Mouse (Mus musculus) C2C12 (cell line): ENCODE results near the gene Clpb. TPM values are rescaled to one million over a fixed set of nuclear protein-coding genes. Genes with fewer than 3 reads are reported as not detected.

Source experiments
- H3K27me3 ChIP-seq: one replicate; pipeline ENCODE4 v1.6.1; 2011; ENCODE audit not compliant: control insufficient read depth, insufficient read depth, insufficient read length
- H3K36me3 ChIP-seq: one replicate; pipeline ENCODE4 v1.6.1; 2011; ENCODE audit not compliant: control insufficient read depth, insufficient read depth
- H3K4me3 ChIP-seq: one replicate; pipeline ENCODE4 v1.5.1; 2011; ENCODE audit warnings: mild to moderate bottlenecking, control low read depth; ENCODE audit not compliant: poor library complexity, insufficient read depth, severe bottlenecking
- H3K79me2 ChIP-seq: one replicate; pipeline ENCODE4 v1.6.1; 2011; ENCODE audit not compliant: control insufficient read depth, insufficient read depth
- H3K79me3 ChIP-seq: one replicate; pipeline ENCODE4 v1.6.1; 2011; ENCODE audit warnings: low read depth, control low read depth
- H3ac ChIP-seq: one replicate; pipeline ENCODE3; 2011; ENCODE audit warnings: low read depth; ENCODE audit not compliant: control insufficient read depth, insufficient read length
- CEBPB ChIP-seq: IDR thresholded peaks from one replicate; pipeline ENCODE4 v1.6.1; 2011; ENCODE audit warnings: low read depth, mild to moderate bottlenecking, control low read depth, moderate library complexity
- CTCF ChIP-seq: IDR thresholded peaks from one replicate; pipeline ENCODE4 v1.5.1; 2011; ENCODE audit not compliant: control insufficient read depth, insufficient read depth, insufficient read length
- FOSL1 ChIP-seq: IDR thresholded peaks from one replicate; pipeline ENCODE4 v1.8.0; 2011; ENCODE audit warnings: mild to moderate bottlenecking, low read length; ENCODE audit not compliant: poor library complexity, insufficient read depth, severe bottlenecking
- MAX ChIP-seq: IDR thresholded peaks from one replicate; pipeline ENCODE4 v1.6.1; 2011; ENCODE audit warnings: mild to moderate bottlenecking, control low read depth
- MYOD1 ChIP-seq: IDR thresholded peaks from one replicate; pipeline ENCODE4 v1.6.1; 2011; ENCODE audit warnings: low read depth; ENCODE audit not compliant: control insufficient read depth, insufficient read length
- MYOG ChIP-seq: IDR thresholded peaks from one replicate; pipeline ENCODE4 v1.6.1; 2011; ENCODE audit not compliant: control insufficient read depth, insufficient read length; ENCODE audit errors: extremely low read depth
- USF1 ChIP-seq: IDR thresholded peaks from one replicate; pipeline ENCODE4 v1.6.1; 2011; ENCODE audit warnings: low read depth, mild to moderate bottlenecking, control low read depth, moderate library complexity
- polyA plus RNA-seq: library from polyadenylated mRNA; unstranded; fragments of >200 nt; fragmentation: generic; extraction: Trizol; gene quantifications from one replicate; pipeline ENCODE4 v1.2.1, GENCODE M21; 2012; ENCODE audit warnings: missing spikeins

The Clpb gene
- polyA plus RNA-seq, 1 experiment: 67.3 TPM

GRCm38 (mm10) chr7:101709586-101709985 is 46.2 kb downstream of the Clpb start:
- Histone ChIP-seq H3K27me3 (no peaks in the 10 kb centered on the region), H3K36me3 (no peaks in the 10 kb centered on the region), H3K79me3 (no peaks in the 10 kb centered on the region), H3K4me3 (no peak overlapping the region), H3K79me2 (no peaks in the 10 kb centered on the region), H3ac (no peak overlapping the region)
- no peak for TF ChIP-seq MYOD1
- TF ChIP-seq MYOG: no peak
- TF ChIP-seq CTCF: no peak
- TF ChIP-seq CEBPB: no peak
- TF ChIP-seq FOSL1: no peak
- TF ChIP-seq USF1: no peak
- no peak for TF ChIP-seq MAX

GRCm38 (mm10) chr7:101710236-101710635 is 46.8 kb downstream of the Clpb start:
- Histone ChIP-seq H3K79me3 (no peaks in the 10 kb centered on the region), H3ac (no peak overlapping the region), H3K27me3 (no peaks in the 10 kb centered on the region), H3K36me3 (no peaks in the 10 kb centered on the region), H3K4me3 (no peak overlapping the region), H3K79me2 (no peaks in the 10 kb centered on the region)
- TF ChIP-seq MYOD1 (no peak), MAX (no peak)

GRCm38 (mm10) chr7:101713828-101714400 is 50.5 kb downstream of the Clpb start:
- Histone ChIP-seq H3ac (no peak overlapping the region), H3K27me3 (no peaks in the 10 kb centered on the region), H3K79me2 (no peaks in the 10 kb centered on the region), H3K36me3 (no peaks in the 10 kb centered on the region), H3K79me3 (no peaks in the 10 kb centered on the region), H3K4me3 (no peak overlapping the region)
- TF ChIP-seq CEBPB: no peak
- TF ChIP-seq CTCF: no peak
- no peak for TF ChIP-seq MAX
- TF ChIP-seq FOSL1: no peak
- no peak for TF ChIP-seq MYOD1
- TF ChIP-seq USF1: no peak

GRCm38 (mm10) chr7:101715041-101715551 is 51.7 kb downstream of the Clpb start:
- Histone ChIP-seq H3K4me3 (no peak overlapping the region), H3K27me3 (no peaks in the 10 kb centered on the region), H3K36me3 (no peaks in the 10 kb centered on the region), H3K79me3 (no peaks in the 10 kb centered on the region), H3ac (no peak overlapping the region), H3K79me2 (no peaks in the 10 kb centered on the region)
- TF ChIP-seq MAX (no peak), USF1 (no peak), CEBPB (no peak), MYOD1 (no peak), CTCF (no peak)

GRCm38 (mm10) chr7:101720356-101720755 is 56.9 kb downstream of the Clpb start:
- Histone ChIP-seq H3K4me3 (no peak overlapping the region), H3K36me3 (no peaks in the 10 kb centered on the region), H3ac (no peak overlapping the region), H3K79me2 (no peaks in the 10 kb centered on the region), H3K27me3 (no peaks in the 10 kb centered on the region), H3K79me3 (no peaks in the 10 kb centered on the region)
- TF ChIP-seq MAX (no peak), MYOG (no peak), FOSL1 (no peak), MYOD1 (no peak), CTCF (no peak), CEBPB (no peak), USF1 (no peak)

GRCm38 (mm10) chr7:101725081-101725480 is 61.6 kb downstream of the Clpb start:
- H3K79me2 ChIP-seq: no peaks in the 10 kb centered on the region
- H3K4me3 ChIP-seq: no peak overlapping the region
- no peak overlapping the region for H3ac ChIP-seq
- H3K27me3 ChIP-seq: no peaks in the 10 kb centered on the region
- H3K36me3 ChIP-seq: no peaks in the 10 kb centered on the region
- no peaks in the 10 kb centered on the region for H3K79me3 ChIP-seq
- TF ChIP-seq MYOD1 (no peak), CTCF (peak; percentile 6), MYOG (no peak), USF1 (no peak), CEBPB (no peak), MAX (no peak)
